In the genomic region with DNA sequence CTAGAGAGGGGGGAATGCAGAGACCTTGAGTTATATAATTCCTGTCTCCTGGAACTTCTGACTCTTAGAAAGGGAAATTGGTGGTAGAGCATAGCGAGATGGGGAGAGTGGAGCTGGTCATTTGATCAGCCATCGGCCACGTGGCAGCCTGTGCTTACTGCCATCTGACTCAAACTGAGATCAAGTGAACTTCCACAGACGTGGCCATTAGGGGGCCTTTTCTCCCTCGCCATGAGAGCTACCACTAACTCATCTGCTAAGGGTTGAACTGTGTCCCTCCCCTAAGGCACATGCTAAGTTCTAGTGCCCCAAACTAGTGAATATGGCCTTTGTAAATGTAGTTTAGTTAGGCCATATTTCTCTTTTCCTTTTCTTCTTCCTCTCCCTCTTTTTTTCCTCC, we compare ENCODE assay signal across 18 mouse cellular contexts.
DNase-seq lines count a peak whose midpoint lies in the region; ATAC-seq and TF ChIP-seq lines count a peak whose summit lies in the region.
"Had no signal": no experiment of that assay in that cellular context is flagged by ENCODE, and none has a peak within 500 bp of the region (broad histone marks: within the 10 kb centered on the region; RNA-seq: fewer than 3 reads in every experiment).

No protein-coding gene starts in this region.

- no peak overlapping the region for H3K4me2 ChIP-seq in kidney, embryonic 14.5 days (replicated peaks; ENCODE audit: low read depth, low read length)
- H3K4me2 ChIP-seq in neural tube, embryonic 13.5 days = no peak overlapping the region
- no peak overlapping the region for H3K4me2 ChIP-seq in stomach, postnatal 0 days (replicated peaks; ENCODE audit: low read depth)
- H3K4me2 ChIP-seq: embryonic facial prominence, embryonic 15.5 days; forebrain, embryonic 12.5 days; hindbrain, embryonic 14.5 days; liver, embryonic 11.5 days; midbrain, embryonic 15.5 days; stomach, embryonic 15.5 days had no signal

- no peak overlapping the region for H3K9ac ChIP-seq in kidney, embryonic 14.5 days (ENCODE audit: low read depth, low read length)
- no peak overlapping the region for H3K9ac ChIP-seq in neural tube, embryonic 13.5 days
- no peak overlapping the region for H3K9ac ChIP-seq in stomach, postnatal 0 days (ENCODE audit: low read length)
- H3K9ac ChIP-seq: embryonic facial prominence, embryonic 15.5 days; forebrain, embryonic 12.5 days; hindbrain, embryonic 14.5 days; midbrain, embryonic 15.5 days; stomach, embryonic 15.5 days had no signal

- H3K4me3 ChIP-seq in kidney, embryonic 14.5 days (ENCODE audit: low read length) = no peak overlapping the region
- H3K4me3 ChIP-seq in neural tube, embryonic 13.5 days = no peak overlapping the region
- no peak overlapping the region for H3K4me3 ChIP-seq in stomach, postnatal 0 days (ENCODE audit: low read depth, low read length)
- H3K4me3 ChIP-seq: embryonic facial prominence, embryonic 15.5 days; forebrain, embryonic 12.5 days; midbrain, embryonic 15.5 days; stomach, embryonic 15.5 days had no signal

- no peaks in the 10 kb centered on the region for H3K27me3 ChIP-seq in kidney, embryonic 14.5 days (ENCODE audit: control insufficient read depth, insufficient read depth, low read length)
- H3K27me3 ChIP-seq in neural tube, embryonic 13.5 days = 0 out of 2 replicates have a peak, but pooled peaks cover 4% of the 10 kb centered on the region
- H3K27me3 ChIP-seq in stomach, postnatal 0 days (ENCODE audit: control insufficient read depth, insufficient read depth, low read length) = no peaks in the 10 kb centered on the region
- H3K27me3 ChIP-seq: embryonic facial prominence, embryonic 15.5 days; forebrain, embryonic 12.5 days; midbrain, embryonic 15.5 days; stomach, embryonic 15.5 days had no signal

- no peak for TF ChIP-seq EP300 in stomach, postnatal 0 days (optimal IDR thresholded peaks at IDR 0.05)

- peak; percentile 19 to 42 for DNase-seq in adrenal gland, postnatal 36 days
- no peak for DNase-seq in adrenal gland, postnatal 4 days (ENCODE audit: low spot score in 2 of 2)
- DNase-seq in kidney, postnatal 36 days = no peak
- no peak for DNase-seq in neural tube, embryonic 10.5 days (ENCODE audit: extremely low spot score, low spot score)
- DNase-seq in stomach, postnatal 0 days (ENCODE audit: low spot score) = no peak
- no peak for DNase-seq in right cerebral cortex, adult 2 months (ENCODE audit: low spot score in 2 of 2)
- DNase-seq: cerebellum, postnatal 25 days; heart, postnatal 10 days; kidney, adult 18-20 months; left cerebral cortex, postnatal 4 days had no signal

- peak; percentile 38; the same call in 1 of the 2 replicates for TF ChIP-seq CTCF in stomach, postnatal 0 days (IDR thresholded peaks at IDR 0.05; ENCODE audit: low read depth)

- H3K27ac ChIP-seq in kidney, embryonic 14.5 days (ENCODE audit: low read depth, low read length) = no peak overlapping the region
- peak overlapping the region; percentile 9; the same call in 1 of the 2 replicates for H3K27ac ChIP-seq in neural tube, embryonic 13.5 days (replicated peaks)
- no peak overlapping the region for H3K27ac ChIP-seq in stomach, postnatal 0 days (replicated peaks)
- H3K27ac ChIP-seq: embryonic facial prominence, embryonic 15.5 days; forebrain, embryonic 12.5 days; hindbrain, embryonic 14.5 days; midbrain, embryonic 15.5 days; stomach, embryonic 15.5 days had no signal

- 18% methylated on average over 5 of the region's 5 CpGs for WGBS in kidney, embryonic 14.5 days
- WGBS in neural tube, embryonic 13.5 days = 15% methylated on average over 5 of the region's 5 CpGs
- 45% methylated on average over 5 of the region's 5 CpGs for WGBS in stomach, postnatal 0 days

- H3K4me1 ChIP-seq in kidney, embryonic 14.5 days (ENCODE audit: control insufficient read depth, insufficient read depth, low read length) = no peaks in the 10 kb centered on the region
- peaks cover 9% of the 10 kb centered on the region for H3K4me1 ChIP-seq in neural tube, embryonic 13.5 days (replicated peaks)
- H3K4me1 ChIP-seq in stomach, postnatal 0 days (replicated peaks; ENCODE audit: control insufficient read depth, insufficient read depth) = no peaks in the 10 kb centered on the region
- H3K4me1 ChIP-seq: forebrain, embryonic 12.5 days; midbrain, embryonic 15.5 days; stomach, embryonic 15.5 days had no signal

- no peaks in the 10 kb centered on the region for H3K36me3 ChIP-seq in kidney, embryonic 14.5 days (ENCODE audit: control insufficient read depth, insufficient read depth, low read length)
- no peaks in the 10 kb centered on the region for H3K36me3 ChIP-seq in neural tube, embryonic 13.5 days
- no peaks in the 10 kb centered on the region for H3K36me3 ChIP-seq in stomach, postnatal 0 days (ENCODE audit: control insufficient read depth, insufficient read depth, low read length)
- H3K36me3 ChIP-seq: embryonic facial prominence, embryonic 15.5 days; forebrain, embryonic 12.5 days; midbrain, embryonic 15.5 days; stomach, embryonic 15.5 days had no signal

- no peaks in the 10 kb centered on the region for H3K9me3 ChIP-seq in kidney, embryonic 14.5 days (ENCODE audit: control insufficient read depth, low read length)
- no peaks in the 10 kb centered on the region for H3K9me3 ChIP-seq in neural tube, embryonic 13.5 days
- no peaks in the 10 kb centered on the region for H3K9me3 ChIP-seq in stomach, postnatal 0 days (ENCODE audit: control insufficient read depth, low read length)
- H3K9me3 ChIP-seq: embryonic facial prominence, embryonic 15.5 days; forebrain, embryonic 12.5 days; midbrain, embryonic 15.5 days; stomach, embryonic 15.5 days had no signal

- ATAC-seq in kidney, embryonic 14.5 days (ENCODE audit: low FRiP score, low TSS enrichment) = 0 out of 2 replicates have a peak, but pooled peaks have one; percentile 33
- ATAC-seq in neural tube, embryonic 13.5 days (ENCODE audit: low read depth) = no peak
- ATAC-seq in stomach, postnatal 0 days (ENCODE audit: low FRiP score, low TSS enrichment) = no peak
- ATAC-seq: midbrain, embryonic 15.5 days had no signal

Comparison
In these comparisons a context has a peak if more than half of its experiments do, and no peak if none do; other contexts are left out.
1. DNase-seq: peak in adrenal gland, postnatal 36 days (2 of 2); none in adrenal gland, postnatal 4 days (0 of 2), kidney, postnatal 36 days (0 of 2), neural tube, embryonic 10.5 days (single experiment), stomach, postnatal 0 days (single experiment) and right cerebral cortex, adult 2 months (0 of 2).